Mouse (Mus musculus): ENCODE results near the gene Thbs3.

Thbs3 gene

GRCm38 (mm10) chr3:89214681-89215411 is at the start of gene Thbs3:
Gene Thbs3 (plus strand): TSS chr3:89215180.
- no peak for ATAC-seq (ENCODE audit: low TSS enrichment)

DNA sequence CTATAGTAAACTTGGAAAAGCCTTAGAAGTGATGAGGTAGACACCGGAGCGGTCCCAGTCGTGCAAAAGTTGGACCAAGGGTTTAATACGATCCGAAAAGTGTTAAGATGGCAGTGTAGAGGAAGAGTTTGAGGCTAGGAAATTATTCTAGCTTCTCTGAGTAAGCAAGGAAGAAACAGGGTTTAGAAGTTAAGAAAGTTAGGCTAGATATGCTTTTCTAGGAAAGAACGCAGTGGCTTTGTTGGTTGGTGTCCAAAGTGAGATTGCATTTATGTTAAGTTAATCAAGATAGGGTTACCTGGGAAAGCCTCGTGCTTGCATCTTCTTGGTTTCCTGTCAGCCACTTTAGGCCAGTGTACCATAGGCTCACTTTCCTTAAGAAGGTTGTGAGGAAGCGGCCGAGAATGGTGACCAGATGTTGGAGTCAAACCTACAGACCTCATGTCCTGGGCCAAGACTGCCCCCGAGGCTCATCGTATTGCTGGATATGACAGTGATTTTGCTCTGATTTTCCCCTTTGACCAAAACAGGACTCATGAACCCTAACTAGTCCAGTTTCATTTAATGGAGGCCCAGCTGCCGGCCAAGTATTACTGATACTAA is 49.6 kb upstream of the Thbs3 start:
- ATAC-seq (ENCODE audit: low TSS enrichment) = no peak

- no peak for ATAC-seq (ENCODE audit: low TSS enrichment)
Measured at GRCm38 (mm10) chr3:89166945-89167344, 48.0 kb upstream of the Thbs3 start.

- no peak for ATAC-seq (ENCODE audit: low TSS enrichment)
Measured at GRCm38 (mm10) chr3:89174844-89175243, 40.1 kb upstream of the Thbs3 start.

GRCm38 (mm10) chr3:89175544-89175943 is 39.4 kb upstream of the Thbs3 start:
- ATAC-seq (ENCODE audit: low TSS enrichment) = no peak

DNA sequence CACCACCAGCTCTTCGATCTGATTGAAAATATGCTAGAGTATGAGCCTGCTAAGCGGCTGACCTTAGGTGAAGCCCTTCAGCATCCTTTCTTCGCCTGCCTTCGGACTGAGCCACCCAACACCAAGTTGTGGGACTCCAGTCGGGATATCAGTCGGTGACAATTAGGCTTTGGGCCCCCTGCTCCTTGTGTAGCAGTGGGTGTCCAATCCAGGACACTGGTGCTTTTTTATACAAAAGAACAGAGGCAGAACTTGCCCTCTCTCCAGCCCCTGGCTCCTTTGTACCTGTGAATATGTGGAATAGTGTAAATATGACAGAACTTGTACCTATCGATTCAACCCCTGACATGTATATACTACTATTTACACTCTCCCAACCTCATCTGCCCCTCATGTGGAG is 38.6 kb upstream of the Thbs3 start:
- no peak for ATAC-seq (ENCODE audit: low TSS enrichment)

DNA sequence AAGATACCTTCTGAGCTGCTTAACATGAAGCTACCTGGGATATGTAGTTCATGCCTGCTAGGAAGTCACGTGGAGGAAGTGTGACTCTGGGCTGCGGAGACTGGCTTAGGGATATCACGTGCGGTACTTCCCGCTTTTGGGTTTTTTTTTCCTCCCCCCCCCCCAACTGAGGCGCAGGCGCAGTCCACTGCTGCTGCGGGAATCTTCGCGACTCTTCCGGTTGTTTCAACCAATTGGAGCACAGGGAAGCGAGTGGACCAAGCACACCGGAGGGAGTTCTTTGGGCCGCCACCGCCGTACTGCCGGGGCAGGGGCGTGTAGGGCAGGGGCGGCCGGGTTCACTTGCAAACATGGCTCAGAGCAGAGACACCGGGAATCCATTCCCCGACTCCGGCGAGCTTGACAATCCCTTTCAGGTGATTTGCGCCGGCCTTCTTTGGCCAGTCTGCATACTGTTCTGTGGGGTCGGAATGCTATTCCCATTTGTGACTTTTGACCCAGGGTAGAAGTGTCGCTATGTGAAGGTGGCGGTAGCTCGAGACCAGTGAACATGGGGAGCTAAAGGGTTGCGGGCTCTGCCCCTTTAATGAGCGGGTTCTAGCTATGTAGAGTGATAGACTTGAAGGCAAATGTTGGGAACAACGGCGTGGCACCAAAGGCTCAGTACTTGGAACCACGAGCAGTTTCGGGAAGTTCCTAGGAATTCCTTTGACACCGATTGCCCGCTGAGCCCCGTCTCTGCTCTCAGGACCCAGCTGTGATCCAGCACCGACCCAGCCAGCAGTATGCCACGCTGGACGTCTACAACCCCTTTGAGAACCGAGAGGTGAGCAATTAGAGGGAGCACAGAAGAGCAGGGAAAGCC is 37.5 kb upstream of the Thbs3 start, which contains the start of gene Scamp3:
Gene Scamp3 (plus strand): TSS at position 232 of the 865 bp plus-strand sequence.
- ATAC-seq (ENCODE audit: low TSS enrichment) = peak; percentile 93

GRCm38 (mm10) chr3:89178107-89178385 is 36.9 kb upstream of the Thbs3 start:
- no peak for ATAC-seq (ENCODE audit: low TSS enrichment)

- no peak for ATAC-seq (ENCODE audit: low TSS enrichment)
Measured at GRCm38 (mm10) chr3:89179056-89179455, 35.9 kb upstream of the Thbs3 start.

DNA sequence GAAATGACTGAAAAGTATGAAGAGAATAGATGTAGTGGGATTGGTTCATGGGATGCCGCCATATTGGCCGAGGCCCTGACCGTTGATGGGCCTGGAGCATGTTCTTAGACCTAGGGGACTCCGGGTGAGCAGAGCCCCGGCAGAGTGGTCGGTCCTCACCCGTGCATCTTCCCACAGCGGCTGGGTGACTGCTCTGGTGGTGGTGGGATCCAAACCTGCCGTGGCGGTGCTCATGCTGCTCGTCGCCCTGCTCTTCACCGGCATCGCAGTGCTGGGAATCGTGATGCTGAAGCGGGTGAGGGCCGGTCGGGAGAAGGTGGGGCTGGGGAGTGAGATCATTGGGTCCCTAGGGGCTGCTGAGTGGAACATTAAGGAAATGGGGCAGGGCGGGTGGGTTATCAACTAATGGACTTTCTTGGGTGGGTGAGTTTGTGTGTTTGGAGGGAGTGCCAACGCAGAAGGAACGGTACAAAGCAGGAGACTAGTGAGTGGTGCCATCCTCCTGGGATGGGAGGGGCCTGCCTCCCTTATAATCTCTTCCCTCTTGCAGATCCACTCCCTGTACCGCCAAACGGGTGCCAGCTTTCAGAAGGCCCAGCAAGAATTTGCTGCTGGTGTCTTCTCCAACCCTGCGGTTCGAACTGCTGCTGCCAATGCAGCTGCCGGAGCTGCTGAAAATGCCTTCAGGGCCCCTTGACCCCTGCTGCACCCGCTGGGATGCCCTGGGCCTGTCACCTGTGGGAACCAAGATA is 33.1 kb upstream of the Thbs3 start:
- ATAC-seq (ENCODE audit: low TSS enrichment) = no peak

GRCm38 (mm10) chr3:89182531-89183057 is 32.4 kb upstream of the Thbs3 start:
- no peak for ATAC-seq (ENCODE audit: low TSS enrichment)

GRCm38 (mm10) chr3:89183058-89183958 is 31.7 kb upstream of the Thbs3 start, which contains the start of gene Fam189b:
Gene Fam189b (plus strand): TSS chr3:89183143.
- ATAC-seq (ENCODE audit: low TSS enrichment) = peak; percentile 90

- ATAC-seq (ENCODE audit: low TSS enrichment) = no peak
Measured at GRCm38 (mm10) chr3:89183959-89184315, 31.0 kb upstream of the Thbs3 start.

- no peak for ATAC-seq (ENCODE audit: low TSS enrichment)
Measured at GRCm38 (mm10) chr3:89187197-89187596, 27.8 kb upstream of the Thbs3 start.

DNA sequence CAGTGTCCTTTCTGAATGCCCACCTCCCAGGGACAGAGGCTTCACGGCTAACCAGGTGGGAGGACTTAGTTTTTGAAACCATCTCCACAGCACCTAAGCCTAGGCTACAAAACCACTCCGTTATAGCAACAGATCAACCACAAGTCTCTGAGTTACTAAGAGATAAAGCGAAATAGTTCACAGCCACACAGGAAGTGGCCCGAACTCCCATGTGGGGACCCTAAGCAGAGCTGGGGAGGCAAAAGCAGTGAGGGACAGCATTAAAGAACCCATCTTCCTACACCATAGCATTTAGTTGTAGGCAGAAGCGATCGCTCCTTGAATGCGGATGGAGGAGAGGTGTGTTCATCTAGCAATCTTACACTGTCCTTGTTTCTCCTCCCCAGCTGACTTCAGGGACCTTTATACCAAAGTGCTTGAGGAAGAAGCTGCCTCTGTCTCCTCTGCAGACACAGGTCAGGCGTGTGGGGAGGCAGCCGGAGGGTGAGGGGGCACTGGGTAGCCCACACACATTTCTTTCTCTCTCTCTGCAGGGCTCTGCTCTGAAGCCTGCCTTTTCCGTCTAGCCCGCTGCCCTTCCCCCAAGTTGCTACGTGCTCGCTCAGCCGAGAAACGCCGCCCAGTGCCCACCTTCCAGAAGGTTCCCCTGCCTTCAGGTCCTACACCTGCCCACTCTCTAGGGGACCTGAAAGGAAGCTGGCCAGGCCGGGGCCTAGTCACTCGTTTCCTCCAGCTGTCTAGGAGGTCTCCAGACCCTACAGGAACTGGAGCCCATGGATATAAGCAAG is 27.1 kb upstream of the Thbs3 start:
- no peak for ATAC-seq (ENCODE audit: low TSS enrichment)

GRCm38 (mm10) chr3:89188478-89188875 is 26.5 kb upstream of the Thbs3 start:
- no peak for ATAC-seq (ENCODE audit: low TSS enrichment)

- no peak for ATAC-seq (ENCODE audit: low TSS enrichment)
Measured at GRCm38 (mm10) chr3:89190436-89190835, 24.5 kb upstream of the Thbs3 start.

GRCm38 (mm10) chr3:89193351-89193750 is 21.6 kb upstream of the Thbs3 start:
- no peak for ATAC-seq (ENCODE audit: low TSS enrichment)

DNA sequence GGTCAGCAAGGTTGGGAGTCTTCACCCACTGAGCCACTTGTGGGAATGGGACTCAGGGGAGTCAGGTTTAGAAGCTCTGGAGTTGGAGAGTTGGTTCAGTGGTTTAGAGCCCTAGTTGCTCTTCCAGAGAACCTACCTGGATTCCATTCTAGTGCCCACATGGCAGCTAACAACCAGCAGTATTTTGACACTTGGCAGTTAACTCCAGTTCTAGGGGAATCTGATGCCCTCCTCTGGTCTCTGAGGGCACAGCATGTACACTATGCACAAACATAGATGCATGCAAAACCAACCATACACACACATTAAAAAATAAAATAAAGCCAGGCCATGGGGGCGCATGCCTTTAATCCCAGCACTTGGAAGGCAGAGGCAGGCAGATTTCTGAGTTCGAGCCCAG is 21.1 kb upstream of the Thbs3 start:
- ATAC-seq (ENCODE audit: low TSS enrichment) = no peak

Measured in frontal cortex, adult (tissue).